Mouse (Mus musculus): ENCODE measurements around the gene Slc5a1. TPM values are rescaled to one million over a fixed set of nuclear protein-coding genes. Genes with fewer than 3 reads are reported as not detected.

Slc5a1 gene
- polyA plus RNA-seq, 1 experiment from 2014 or later = not detected

DNA sequence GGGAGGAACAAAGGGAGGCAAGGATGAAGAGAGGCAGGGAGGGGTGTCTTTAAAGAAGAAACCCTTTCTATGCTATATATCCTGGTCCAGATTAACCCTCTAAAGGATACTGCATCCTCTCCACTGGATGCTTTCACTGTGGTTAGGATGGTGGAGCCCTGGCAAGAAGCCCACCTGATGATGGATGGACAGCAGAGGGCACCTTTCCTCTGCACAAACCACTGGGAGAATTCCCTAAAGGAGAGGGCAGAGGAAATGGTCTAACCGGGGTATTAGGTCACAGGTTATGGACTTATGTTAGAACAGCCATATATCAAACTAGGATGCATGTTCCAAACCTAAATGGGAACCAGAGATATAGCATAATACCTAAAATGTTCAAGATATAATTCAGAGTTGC is 96.1 kb downstream of the Slc5a1 start:
- Histone ChIP-seq H3K27me3 (peaks cover 3% of the 10 kb centered on the region; the same call in 1 of the 2 replicates), H3K4me1 (0 out of 2 replicates have a peak, but pooled peaks cover 5% of the 10 kb centered on the region), H3K4me3 (no peak overlapping the region), H3K9ac (replicated peaks) (no peak overlapping the region), H3K27ac (replicated peaks) (no peak overlapping the region), H3K4me2 (replicated peaks) (no peak overlapping the region), H3K9me3 (no peaks in the 10 kb centered on the region), H3K36me3 (no peaks in the 10 kb centered on the region)
- no peak for ATAC-seq (ENCODE audit: low FRiP score, low read depth)
- 68% methylated on average over 1 of the region's 1 CpGs for WGBS

DNA sequence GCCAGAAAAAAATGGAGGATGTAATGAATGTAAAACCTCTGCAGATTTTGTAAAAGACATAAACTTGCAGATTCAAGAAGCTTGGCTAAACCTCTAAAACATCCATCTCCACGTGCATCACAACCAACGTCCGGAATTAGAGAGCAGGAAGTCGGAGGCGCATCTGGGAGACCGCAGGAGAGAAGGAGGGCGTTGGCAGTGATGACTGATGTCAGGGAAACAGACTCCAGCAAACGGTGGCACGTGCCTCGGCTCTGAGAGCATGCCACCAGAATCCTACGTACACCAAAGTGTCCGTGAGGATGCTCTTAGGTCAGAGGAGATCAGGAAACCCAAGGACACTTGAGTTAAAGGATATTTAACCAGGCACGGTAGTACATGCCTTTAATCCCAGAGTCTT is 97.7 kb downstream of the Slc5a1 start:
- H3K27ac ChIP-seq (replicated peaks) = no peak overlapping the region
- H3K9ac ChIP-seq (replicated peaks) = no peak overlapping the region
- H3K4me1 ChIP-seq = 0 out of 2 replicates have a peak, but pooled peaks cover 5% of the 10 kb centered on the region
- peaks cover 3% of the 10 kb centered on the region; the same call in 1 of the 2 replicates for H3K27me3 ChIP-seq
- WGBS = 80% methylated on average over 13 of the region's 13 CpGs
- no peaks in the 10 kb centered on the region for H3K9me3 ChIP-seq
- no peak for ATAC-seq (ENCODE audit: low FRiP score, low read depth)
- no peak overlapping the region for H3K4me2 ChIP-seq (replicated peaks)
- no peaks in the 10 kb centered on the region for H3K36me3 ChIP-seq
- no peak overlapping the region for H3K4me3 ChIP-seq

DNA sequence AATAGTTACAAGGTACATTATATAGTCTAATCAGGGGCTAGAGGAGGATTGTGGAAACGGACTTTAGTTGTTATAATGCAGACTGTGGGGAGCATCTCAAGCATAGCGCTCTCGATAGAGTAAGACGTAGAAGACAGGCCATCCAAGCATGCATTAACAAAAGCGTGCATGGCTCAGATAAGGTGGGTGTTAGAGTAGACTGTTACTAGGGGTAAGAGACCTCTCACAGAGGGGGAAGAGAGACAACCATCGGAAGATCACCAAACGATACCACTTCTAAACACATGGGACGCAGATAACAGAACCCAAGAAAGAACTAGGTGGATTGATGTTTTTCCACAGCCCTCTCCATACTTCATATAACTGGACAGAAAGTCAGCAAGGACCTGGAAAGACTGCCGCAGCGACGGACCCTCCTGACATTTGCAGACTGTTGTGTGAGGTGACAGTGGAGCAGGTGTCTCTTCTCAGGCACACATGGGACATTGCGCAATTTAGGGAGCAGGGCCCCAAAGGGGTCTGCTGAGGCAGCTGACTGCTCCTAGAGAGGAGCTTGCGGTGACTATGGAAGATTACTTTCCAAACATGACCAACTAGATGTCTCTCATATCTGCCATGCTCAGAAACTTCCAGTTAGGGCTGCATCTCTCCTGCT is 98.6 kb downstream of the Slc5a1 start:
- peaks cover 3% of the 10 kb centered on the region; the same call in 1 of the 2 replicates for H3K27me3 ChIP-seq
- no peaks in the 10 kb centered on the region for H3K36me3 ChIP-seq
- no peak overlapping the region for H3K4me3 ChIP-seq
- no peak overlapping the region for H3K9ac ChIP-seq (replicated peaks)
- no peak for ATAC-seq (ENCODE audit: low FRiP score, low read depth)
- WGBS = 87% methylated on average over 13 of the region's 13 CpGs
- no peak overlapping the region for H3K4me2 ChIP-seq (replicated peaks)
- H3K4me1 ChIP-seq = 0 out of 2 replicates have a peak, but pooled peaks cover 5% of the 10 kb centered on the region
- no peak overlapping the region for H3K27ac ChIP-seq (replicated peaks)
- no peaks in the 10 kb centered on the region for H3K9me3 ChIP-seq

DNA sequence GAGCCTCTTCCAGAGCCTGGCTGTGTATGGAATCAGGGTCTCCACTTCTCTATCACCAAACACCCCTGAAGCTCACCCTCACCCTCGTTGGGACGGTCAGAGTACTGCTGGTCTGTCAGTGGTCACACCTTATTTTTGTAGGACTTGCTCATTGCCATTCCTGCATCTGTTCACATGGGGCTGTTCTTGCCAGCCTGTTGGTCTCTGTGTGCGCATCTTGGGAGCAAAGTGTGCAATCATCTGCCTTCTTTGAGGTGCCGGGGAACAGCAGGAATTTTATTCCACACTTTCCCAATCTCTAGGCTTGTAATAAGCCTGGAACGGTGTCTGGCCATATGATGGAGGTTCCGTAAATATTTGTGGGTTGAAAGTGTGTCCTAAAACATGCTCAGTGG is 99.1 kb downstream of the Slc5a1 start:
- 81% methylated on average over 6 of the region's 6 CpGs for WGBS
- Histone ChIP-seq H3K4me3 (no peak overlapping the region), H3K9ac (replicated peaks) (no peak overlapping the region), H3K36me3 (no peaks in the 10 kb centered on the region), H3K9me3 (no peaks in the 10 kb centered on the region), H3K27ac (replicated peaks) (no peak overlapping the region), H3K4me1 (0 out of 2 replicates have a peak, but pooled peaks cover 5% of the 10 kb centered on the region), H3K4me2 (replicated peaks) (no peak overlapping the region), H3K27me3 (peaks cover 3% of the 10 kb centered on the region; the same call in 1 of the 2 replicates)
- no peak for ATAC-seq (ENCODE audit: low FRiP score, low read depth)

DNA sequence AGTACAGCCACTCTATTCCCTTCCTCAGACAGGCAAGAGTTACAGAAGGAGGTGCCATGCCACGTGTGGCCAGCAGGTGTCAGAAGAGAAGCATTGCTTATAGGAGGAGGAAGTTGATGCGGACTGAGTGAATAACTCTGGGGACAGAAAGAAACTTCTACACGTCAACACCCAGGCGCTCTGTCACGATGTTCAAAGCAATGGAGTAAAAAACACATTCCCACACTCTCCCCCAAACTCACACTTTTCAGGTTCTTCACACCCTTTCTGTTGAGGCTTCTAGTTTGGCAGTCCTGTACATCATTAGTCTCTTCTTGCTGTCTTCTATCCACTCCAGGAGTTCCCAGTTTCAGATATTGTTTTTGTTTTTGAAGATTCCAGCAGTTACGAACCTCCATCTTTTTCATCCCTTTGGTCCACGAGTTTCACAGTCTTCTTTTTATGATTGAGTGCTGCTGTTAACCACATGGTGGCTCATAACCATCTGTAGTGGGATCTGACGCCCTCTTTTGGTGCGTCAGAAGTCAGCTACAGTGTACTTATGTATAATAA is 99.7 kb downstream of the Slc5a1 start:
- WGBS = 19% methylated on average over 9 of the region's 9 CpGs
- Histone ChIP-seq H3K4me1 (0 out of 2 replicates have a peak, but pooled peaks cover 5% of the 10 kb centered on the region), H3K27ac (replicated peaks) (no peak overlapping the region), H3K36me3 (no peaks in the 10 kb centered on the region), H3K27me3 (peaks cover 3% of the 10 kb centered on the region; the same call in 1 of the 2 replicates), H3K4me3 (no peak overlapping the region), H3K9ac (replicated peaks) (no peak overlapping the region), H3K9me3 (no peaks in the 10 kb centered on the region), H3K4me2 (replicated peaks) (peak overlapping the region; percentile 25; the same call in 1 of the 2 replicates)
- ATAC-seq (ENCODE audit: low FRiP score, low read depth) = no peak

- Histone ChIP-seq H3K27ac (replicated peaks) (no peak overlapping the region), H3K9ac (replicated peaks) (no peak overlapping the region), H3K4me2 (replicated peaks) (no peak overlapping the region), H3K4me1 (0 out of 2 replicates have a peak, but pooled peaks cover 5% of the 10 kb centered on the region), H3K4me3 (no peak overlapping the region), H3K36me3 (no peaks in the 10 kb centered on the region), H3K9me3 (no peaks in the 10 kb centered on the region), H3K27me3 (peaks cover 3% of the 10 kb centered on the region; the same call in 1 of the 2 replicates)
- WGBS = 83% methylated on average over 7 of the region's 7 CpGs
- ATAC-seq (ENCODE audit: low FRiP score, low read depth) = no peak
These were observed 100.3 kb downstream of the Slc5a1 start for GRCm38 (mm10) chr5:33204284-33204683.

- H3K36me3 ChIP-seq = no peaks in the 10 kb centered on the region
- H3K4me2 ChIP-seq (replicated peaks) = no peak overlapping the region
- H3K4me3 ChIP-seq = no peak overlapping the region
- WGBS = 88% methylated on average over 7 of the region's 7 CpGs
- no peak for ATAC-seq (ENCODE audit: low FRiP score, low read depth)
- H3K27me3 ChIP-seq = peaks cover 3% of the 10 kb centered on the region; the same call in 1 of the 2 replicates
- no peak overlapping the region for H3K27ac ChIP-seq (replicated peaks)
- H3K4me1 ChIP-seq = no peaks in the 10 kb centered on the region
- no peaks in the 10 kb centered on the region for H3K9me3 ChIP-seq
- H3K9ac ChIP-seq (replicated peaks) = no peak overlapping the region
These were observed 102.3 kb downstream of the Slc5a1 start for GRCm38 (mm10) chr5:33206328-33206727.

- no peak for ATAC-seq (ENCODE audit: low FRiP score, low read depth)
- H3K4me2 ChIP-seq (replicated peaks) = no peak overlapping the region
- no peaks in the 10 kb centered on the region for H3K36me3 ChIP-seq
These were observed 103.1 kb downstream of the Slc5a1 start for GRCm38 (mm10) chr5:33207136-33207535.

GRCm38 (mm10) chr5:33208533-33209245 is 104.7 kb downstream of the Slc5a1 start:
- no peaks in the 10 kb centered on the region for H3K27me3 ChIP-seq
- no peak overlapping the region for H3K4me3 ChIP-seq
- H3K4me1 ChIP-seq = no peaks in the 10 kb centered on the region
- H3K27ac ChIP-seq (replicated peaks) = no peak overlapping the region
- ATAC-seq (ENCODE audit: low FRiP score, low read depth) = no peak
- H3K4me2 ChIP-seq (replicated peaks) = no peak overlapping the region
- H3K36me3 ChIP-seq = no peaks in the 10 kb centered on the region
- 79% methylated on average over 14 of the region's 14 CpGs for WGBS
- no peaks in the 10 kb centered on the region for H3K9me3 ChIP-seq
- H3K9ac ChIP-seq (replicated peaks) = no peak overlapping the region

More at GRCm38 (mm10) chr5:33207136-33207535, 103.1 kb downstream of the Slc5a1 start:
- 51% methylated on average over 9 of the region's 9 CpGs for WGBS
- no peak overlapping the region for H3K4me3 ChIP-seq
- no peaks in the 10 kb centered on the region for H3K4me1 ChIP-seq
- no peaks in the 10 kb centered on the region for H3K9me3 ChIP-seq
- peaks cover 3% of the 10 kb centered on the region; the same call in 1 of the 2 replicates for H3K27me3 ChIP-seq
- no peak overlapping the region for H3K9ac ChIP-seq (replicated peaks)
- no peak overlapping the region for H3K27ac ChIP-seq (replicated peaks)

DNA sequence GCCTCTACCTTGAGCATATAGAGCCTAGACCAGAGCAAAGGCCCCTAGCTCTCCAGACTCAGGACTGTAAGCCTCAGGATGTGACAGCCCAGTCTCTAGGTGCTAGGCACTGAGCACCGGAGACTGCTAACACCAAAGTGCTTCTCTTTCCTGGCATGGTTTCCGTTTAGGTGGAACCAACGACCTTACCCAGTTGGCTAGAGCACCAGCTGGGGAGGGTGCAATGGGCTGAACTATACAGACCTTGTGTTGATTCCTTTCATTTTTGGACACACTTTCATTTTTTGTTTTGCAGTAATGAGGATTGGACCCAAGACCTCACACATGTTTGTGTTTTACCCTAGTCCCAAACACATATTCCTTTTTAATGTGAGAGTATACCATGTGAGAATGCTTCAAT is 106.5 kb downstream of the Slc5a1 start:
- H3K36me3 ChIP-seq = no peaks in the 10 kb centered on the region
- no peak overlapping the region for H3K4me3 ChIP-seq
- H3K4me2 ChIP-seq (replicated peaks) = no peak overlapping the region
- no peaks in the 10 kb centered on the region for H3K4me1 ChIP-seq
- no peaks in the 10 kb centered on the region for H3K27me3 ChIP-seq
- no peak overlapping the region for H3K27ac ChIP-seq (replicated peaks)
- 96% methylated on average over 3 of the region's 3 CpGs for WGBS
- no peak for ATAC-seq (ENCODE audit: low FRiP score, low read depth)
- no peaks in the 10 kb centered on the region for H3K9me3 ChIP-seq
- no peak overlapping the region for H3K9ac ChIP-seq (replicated peaks)

- H3K9ac ChIP-seq (replicated peaks) = no peak overlapping the region
- H3K4me1 ChIP-seq = no peaks in the 10 kb centered on the region
- H3K9me3 ChIP-seq = no peaks in the 10 kb centered on the region
- no peak for ATAC-seq (ENCODE audit: low FRiP score, low read depth)
- no peak overlapping the region for H3K27ac ChIP-seq (replicated peaks)
- H3K27me3 ChIP-seq = no peaks in the 10 kb centered on the region
- H3K36me3 ChIP-seq = no peaks in the 10 kb centered on the region
- H3K4me2 ChIP-seq (replicated peaks) = no peak overlapping the region
- 84% methylated on average over 5 of the region's 5 CpGs for WGBS
- H3K4me3 ChIP-seq = no peak overlapping the region
These were observed 107.2 kb downstream of the Slc5a1 start for GRCm38 (mm10) chr5:33211254-33211653.
